Mouse (Mus musculus) midbrain, embryonic 11.5 days (tissue): ENCODE results near the gene Hoxa5. TPM values are rescaled to one million over a fixed set of nuclear protein-coding genes. Genes with fewer than 3 reads are reported as not detected.

Experiments used
- ATAC-seq: fragments of 200-750 bp; cut with Nextera tagmentation; 2 replicates; pipeline ENCODE4 v1.8.0; 2017; ENCODE audit warnings: moderate TSS enrichment, moderate library complexity; ENCODE audit not compliant: low FRiP score
- DNase-seq: peaks from one replicate; pipeline ENCODE4 v3.0.0; 2015; ENCODE audit warnings: low spot score; ENCODE audit errors: missing footprints
- H3K27ac ChIP-seq: fragments of 300-500 bp; sonication (generic); 2 replicates; pipeline ENCODE4 v1.5.1; 2014; ENCODE audit warnings: low read depth, low read length
- H3K27me3 ChIP-seq: fragments of 300-500 bp; sonication (generic); 2 replicates; pipeline ENCODE4 v1.6.1; 2014; ENCODE audit warnings: mild to moderate bottlenecking, low read length, moderate library complexity, mixed read lengths; ENCODE audit not compliant: control insufficient read depth, insufficient read depth
- H3K36me3 ChIP-seq: fragments of 300-500 bp; sonication (generic); 2 replicates; pipeline ENCODE4 v1.6.1; 2014; ENCODE audit warnings: mild to moderate bottlenecking, low read length, moderate library complexity, mixed read lengths; ENCODE audit not compliant: control insufficient read depth, insufficient read depth
- H3K4me1 ChIP-seq: fragments of 300-500 bp; sonication (generic); 2 replicates; pipeline ENCODE4 v1.6.1; 2014; ENCODE audit warnings: low read length; ENCODE audit not compliant: control insufficient read depth, insufficient read depth
- H3K4me2 ChIP-seq: fragments of 300-500 bp; sonication (generic); 2 replicates; pipeline ENCODE4 v1.6.1; 2014; ENCODE audit warnings: mild to moderate bottlenecking, moderate library complexity
- H3K4me3 ChIP-seq: fragments of 300-500 bp; sonication (generic); 2 replicates; pipeline ENCODE4 v1.5.1; 2014; ENCODE audit warnings: low read depth, low read length
- H3K9ac ChIP-seq: fragments of 300-500 bp; sonication (generic); 2 replicates; pipeline ENCODE4 v1.6.1; 2014; ENCODE audit warnings: low read length
- H3K9me3 ChIP-seq: fragments of 300-500 bp; sonication (generic); 2 replicates; pipeline ENCODE4 v1.6.1; 2016; ENCODE audit warnings: low read length; ENCODE audit not compliant: control insufficient read depth
- WGBS: fragments of 180-500 bp; shearing (Covaris S2); extraction: QIAGEN DNeasy Blood & Tissue Kit; methylation state at CpG from one replicate; pipeline ENCODE4 v1.1.7; 2014; 5-methylcytosine and 5-hydroxymethylcytosine counted together
- polyA plus RNA-seq: library from polyadenylated mRNA; unstranded; fragments of >200 nt; fragmentation: Nextera tagmentation; extraction: Ambion mirVana; gene quantifications from 2 replicates; pipeline ENCODE4 v1.2.1, GENCODE M21; 2014

The Hoxa5 gene
- polyA plus RNA-seq, 1 experiment from 2014 or later = not detected

DNA sequence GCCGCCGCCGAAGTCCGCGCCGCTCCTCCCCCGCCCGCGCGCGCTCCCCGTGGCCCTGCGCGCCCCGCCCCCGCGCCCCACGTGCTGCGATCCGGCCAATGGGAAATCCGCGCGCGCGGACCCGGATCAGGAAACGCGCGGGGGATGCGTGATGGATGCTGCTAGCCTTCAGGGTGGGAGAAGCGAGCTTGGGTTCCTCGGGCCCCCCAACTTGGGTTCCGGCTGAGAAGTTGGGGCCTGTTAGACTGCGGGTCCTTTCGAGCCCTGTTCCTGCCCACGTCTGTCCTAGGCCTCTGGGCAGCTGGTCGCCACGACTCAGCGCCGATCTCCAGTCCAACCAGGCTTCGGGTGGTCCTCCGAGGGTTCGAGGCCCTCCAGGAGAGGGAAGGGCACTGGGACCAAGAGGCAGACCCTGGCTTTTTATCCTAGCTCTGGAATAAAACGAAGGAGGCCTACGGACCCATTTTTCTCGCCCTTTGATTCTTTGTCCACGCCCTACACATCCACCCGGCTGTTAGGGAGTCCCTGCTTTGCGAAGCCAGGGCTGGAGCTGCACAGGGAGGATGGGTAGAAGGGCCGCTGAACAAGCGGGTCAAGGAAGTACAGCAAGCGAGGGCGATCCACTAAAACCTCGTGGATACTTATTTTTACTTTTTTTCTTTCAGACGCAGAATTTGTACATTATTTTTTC is 12.4 kb downstream of the Hoxa5 start:
- DNase-seq (peak; percentile 96), ATAC-seq (peak; percentile 55; the same call in 1 of the 2 replicates)
- H3K36me3 ChIP-seq = no peaks in the 10 kb centered on the region
- H3K4me1 ChIP-seq = peaks cover 10% of the 10 kb centered on the region
- peak overlapping the region; percentile 34 for H3K4me3 ChIP-seq
- peaks cover 100% of the 10 kb centered on the region for H3K27me3 ChIP-seq
- WGBS = under 1% methylated on average over 35 of the region's 55 CpGs
- H3K9me3 ChIP-seq = no peaks in the 10 kb centered on the region
- no peak overlapping the region; the same call in 1 of the 2 replicates for H3K9ac ChIP-seq
- H3K27ac ChIP-seq = no peak overlapping the region
- peak overlapping the region; percentile 54 for H3K4me2 ChIP-seq

DNA sequence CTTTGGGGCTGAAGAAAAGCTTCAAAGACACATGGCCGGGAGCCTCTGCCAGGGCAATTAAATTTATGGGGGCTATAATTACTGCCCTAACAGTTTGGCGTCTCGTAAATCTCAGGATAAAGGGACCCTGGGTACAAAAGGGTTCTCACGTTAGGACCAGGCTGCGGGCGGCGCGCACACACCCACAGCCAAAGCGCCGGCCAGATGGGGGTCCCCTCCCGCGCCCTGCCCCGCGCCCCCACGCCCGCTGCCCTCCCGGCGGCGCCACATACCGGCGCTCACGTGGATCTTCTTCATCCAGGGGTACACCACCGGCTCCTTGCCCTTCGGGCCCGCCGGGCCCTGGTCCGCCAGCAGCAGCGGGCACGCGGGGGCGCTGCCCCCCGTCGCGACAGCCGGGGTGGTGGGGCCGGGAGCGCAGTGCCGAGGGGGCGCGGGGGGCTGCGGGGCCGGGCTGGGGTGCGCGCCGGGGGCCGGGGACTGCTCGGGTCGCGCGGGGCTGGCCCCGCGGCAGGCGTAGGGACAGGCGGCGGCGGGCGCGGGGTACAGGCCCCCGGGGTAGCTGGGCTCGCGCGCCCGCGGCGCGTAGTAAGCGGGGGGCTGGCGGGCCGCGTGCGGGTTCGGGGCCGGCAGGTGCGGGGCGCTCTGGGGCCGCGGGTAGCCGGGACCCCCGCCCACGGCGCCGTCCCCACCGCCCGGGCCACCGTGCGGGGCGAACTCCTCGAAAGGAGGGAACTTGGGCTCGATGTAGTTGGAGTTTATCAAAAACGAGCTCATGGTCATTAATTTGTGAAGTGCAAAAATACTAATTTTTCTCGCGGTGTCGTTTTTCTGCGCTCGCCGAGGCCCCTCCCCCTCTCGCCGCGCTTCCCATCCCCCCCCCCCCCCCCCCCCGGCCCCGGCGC is 13.2 kb downstream of the Hoxa5 start, which contains the start of gene Hoxa4:
Gene Hoxa4, minus strand, starts transcription at position 848 of the 905 bp plus-strand sequence.
- H3K9me3 ChIP-seq = no peaks in the 10 kb centered on the region
- peaks cover 10% of the 10 kb centered on the region for H3K4me1 ChIP-seq
- peaks cover 100% of the 10 kb centered on the region for H3K27me3 ChIP-seq
- H3K36me3 ChIP-seq = no peaks in the 10 kb centered on the region
- H3K4me3 ChIP-seq = peak within 1 kb of the TSS; percentile 34
- DNase-seq (no peak), ATAC-seq (no peak)
- WGBS = 1% methylated on average over 85 of the region's 102 CpGs
- H3K9ac ChIP-seq = no peak within 1 kb of the TSS; the same call in 1 of the 2 replicates
- peak within 1 kb of the TSS; percentile 54 for H3K4me2 ChIP-seq
- H3K27ac ChIP-seq = no peak within 1 kb of the TSS

DNA sequence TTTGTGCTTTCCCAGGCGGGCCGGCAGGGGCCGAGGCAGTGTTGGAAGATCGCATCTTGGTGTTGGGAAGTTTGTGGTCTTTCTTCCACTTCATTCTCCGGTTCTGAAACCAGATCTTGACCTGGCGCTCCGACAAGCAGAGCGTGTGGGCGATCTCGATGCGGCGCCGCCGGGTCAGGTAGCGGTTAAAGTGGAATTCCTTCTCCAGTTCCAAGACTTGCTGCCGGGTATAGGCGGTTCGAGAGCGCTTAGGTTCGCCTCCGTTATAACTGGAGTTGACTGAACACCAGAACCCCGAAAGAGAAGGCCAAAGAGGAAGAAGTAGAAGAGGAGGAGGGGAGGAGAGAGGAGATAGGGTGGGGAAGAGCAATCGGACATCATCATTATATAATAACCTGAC is 14.0 kb downstream of the Hoxa5 start:
- Histone ChIP-seq H3K9ac (no peak overlapping the region), H3K9me3 (no peaks in the 10 kb centered on the region), H3K27me3 (peaks cover 100% of the 10 kb centered on the region), H3K36me3 (no peaks in the 10 kb centered on the region), H3K4me2 (no peak overlapping the region), H3K4me3 (no peak overlapping the region), H3K4me1 (peaks cover 10% of the 10 kb centered on the region), H3K27ac (no peak overlapping the region)
- DNase-seq = peak; percentile 95
- under 1% methylated on average over 23 of the region's 23 CpGs for WGBS
- no peak for ATAC-seq

DNA sequence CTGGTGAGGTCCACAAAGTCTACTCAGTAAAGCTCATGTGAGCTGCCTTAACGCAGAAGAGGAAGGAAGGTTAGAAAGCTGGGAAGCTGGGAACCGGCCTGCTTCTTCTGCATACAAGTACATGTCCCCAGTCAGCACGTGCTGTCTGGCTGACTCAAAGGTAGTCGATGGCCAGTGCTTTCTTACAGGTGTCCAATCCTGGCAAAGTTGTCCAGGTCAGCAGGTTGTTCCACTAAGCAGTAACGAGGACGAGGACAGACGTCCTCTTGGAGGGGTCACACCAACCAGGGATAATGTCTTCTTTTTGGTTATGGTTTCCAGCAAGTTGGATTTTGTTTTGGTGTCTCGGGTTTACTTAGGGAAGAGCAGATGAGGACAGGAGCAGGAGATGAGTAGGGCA is 14.5 kb downstream of the Hoxa5 start:
- H3K27me3 ChIP-seq = peaks cover 100% of the 10 kb centered on the region
- H3K4me1 ChIP-seq = peaks cover 10% of the 10 kb centered on the region
- H3K4me3 ChIP-seq = no peak overlapping the region
- no peak overlapping the region for H3K9ac ChIP-seq
- WGBS = 4% methylated on average over 8 of the region's 8 CpGs
- DNase-seq (no peak), ATAC-seq (no peak)
- H3K27ac ChIP-seq = no peak overlapping the region
- no peak overlapping the region for H3K4me2 ChIP-seq
- no peaks in the 10 kb centered on the region for H3K36me3 ChIP-seq
- H3K9me3 ChIP-seq = no peaks in the 10 kb centered on the region

DNA sequence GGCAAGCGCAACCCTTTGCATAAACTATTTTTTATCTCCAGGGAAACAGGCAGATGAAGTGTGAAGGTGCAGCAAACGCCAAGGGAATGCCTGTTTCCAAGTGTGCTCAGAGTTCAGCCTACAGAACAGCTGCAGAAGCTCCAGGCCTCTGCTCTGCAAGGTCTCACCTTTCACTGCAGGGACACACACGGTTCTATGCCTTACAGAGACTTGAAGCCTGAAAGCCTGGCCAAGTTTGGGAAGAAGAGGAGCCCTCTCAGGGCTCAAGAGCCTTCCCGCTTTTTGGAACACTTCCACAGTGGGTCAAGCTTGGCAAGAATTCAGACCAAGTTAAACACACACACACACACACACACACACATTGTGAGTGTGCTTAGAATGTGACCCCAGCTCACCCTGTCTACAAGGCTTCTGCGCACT is 15.2 kb downstream of the Hoxa5 start:
- Histone ChIP-seq H3K36me3 (no peaks in the 10 kb centered on the region), H3K9me3 (no peaks in the 10 kb centered on the region), H3K9ac (no peak overlapping the region), H3K4me1 (peaks cover 10% of the 10 kb centered on the region), H3K4me3 (no peak overlapping the region), H3K27me3 (peaks cover 100% of the 10 kb centered on the region), H3K27ac (no peak overlapping the region), H3K4me2 (no peak overlapping the region)
- DNase-seq (no peak), ATAC-seq (no peak)
- 6% methylated on average over 5 of the region's 5 CpGs for WGBS

DNA sequence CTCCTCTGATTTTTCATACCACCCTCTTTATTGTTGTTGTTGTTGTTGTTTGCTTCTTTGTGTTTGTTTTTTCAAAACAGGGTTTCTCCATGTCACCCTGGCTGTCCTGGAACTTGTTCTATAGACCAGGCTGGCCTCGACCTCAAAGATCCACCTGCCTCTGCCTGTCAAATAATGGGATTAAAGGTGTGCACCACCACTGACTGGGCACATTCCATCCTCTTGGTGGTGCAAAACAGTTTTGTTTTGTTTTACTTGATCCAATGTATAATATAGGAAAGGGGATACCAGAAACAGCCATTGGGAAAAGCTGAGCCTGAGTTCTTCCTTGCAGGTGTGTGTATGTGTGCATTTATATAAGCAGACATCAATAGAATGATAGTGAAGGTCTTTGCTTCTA is 17.9 kb downstream of the Hoxa5 start:
- no peak for DNase-seq
- H3K4me1 ChIP-seq = peaks cover 5% of the 10 kb centered on the region

DNA sequence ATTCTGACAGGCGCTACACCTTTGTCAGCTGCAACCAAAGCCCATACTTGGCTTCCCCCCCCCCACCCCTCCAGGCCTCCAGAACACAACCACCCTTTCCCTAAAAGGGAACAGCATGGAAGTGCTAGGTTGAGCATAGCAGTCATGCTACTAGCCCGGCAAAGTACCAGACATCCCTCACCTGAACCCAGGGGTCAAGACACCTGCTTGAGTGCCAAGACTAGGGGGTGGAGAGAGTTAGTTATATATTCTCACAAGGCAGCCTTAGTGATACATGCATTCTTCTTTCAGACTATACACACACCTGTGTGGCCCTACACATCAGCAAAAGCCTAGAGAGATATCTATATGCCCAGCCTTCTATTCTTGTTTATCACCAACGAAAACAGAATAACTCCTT is 18.6 kb downstream of the Hoxa5 start:
- 10% methylated on average over 3 of the region's 3 CpGs for WGBS
- Histone ChIP-seq H3K4me1 (no peaks in the 10 kb centered on the region), H3K9ac (no peak overlapping the region), H3K27ac (no peak overlapping the region), H3K36me3 (no peaks in the 10 kb centered on the region), H3K4me2 (no peak overlapping the region), H3K27me3 (peaks cover 100% of the 10 kb centered on the region), H3K4me3 (no peak overlapping the region), H3K9me3 (no peaks in the 10 kb centered on the region)
- no peak for DNase-seq
- no peak for ATAC-seq

More for the DNA sequence above, 17.9 kb downstream of the Hoxa5 start:
- no peak overlapping the region for H3K4me2 ChIP-seq
- H3K27me3 ChIP-seq = peaks cover 100% of the 10 kb centered on the region
- H3K36me3 ChIP-seq = no peaks in the 10 kb centered on the region
- no peak for ATAC-seq
- no peak overlapping the region for H3K4me3 ChIP-seq
- H3K9me3 ChIP-seq = no peaks in the 10 kb centered on the region
- no peak overlapping the region for H3K27ac ChIP-seq
- WGBS = 18% methylated on average over 1 of the region's 1 CpGs
- H3K9ac ChIP-seq = no peak overlapping the region

DNA sequence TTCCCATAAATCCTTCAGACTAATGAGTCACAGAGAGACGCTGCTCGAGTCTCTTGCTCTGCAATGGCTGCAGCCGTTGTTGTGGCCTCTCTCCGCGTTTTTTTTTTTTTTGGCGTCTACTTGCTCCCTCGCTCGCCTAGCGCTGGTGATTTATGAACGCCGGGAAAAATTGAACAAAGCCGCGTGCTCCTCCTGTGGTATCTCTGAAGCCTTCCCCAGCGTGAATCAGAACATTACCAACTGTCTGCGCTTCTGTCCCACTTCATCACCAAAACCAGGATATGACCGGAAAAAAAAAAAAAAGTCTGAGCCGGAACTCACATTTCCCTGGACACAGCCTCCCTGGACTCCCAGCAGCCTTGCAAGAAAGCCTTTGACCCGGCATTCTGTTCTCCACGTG is 19.2 kb downstream of the Hoxa5 start:
- H3K4me1 ChIP-seq = no peaks in the 10 kb centered on the region
- H3K27me3 ChIP-seq = peaks cover 100% of the 10 kb centered on the region
- no peaks in the 10 kb centered on the region for H3K9me3 ChIP-seq
- no peak overlapping the region for H3K9ac ChIP-seq
- no peak overlapping the region for H3K4me2 ChIP-seq
- H3K27ac ChIP-seq = no peak overlapping the region
- under 1% methylated on average over 19 of the region's 19 CpGs for WGBS
- no peaks in the 10 kb centered on the region for H3K36me3 ChIP-seq
- no peak for DNase-seq
- no peak for ATAC-seq
- H3K4me3 ChIP-seq = no peak overlapping the region

DNA sequence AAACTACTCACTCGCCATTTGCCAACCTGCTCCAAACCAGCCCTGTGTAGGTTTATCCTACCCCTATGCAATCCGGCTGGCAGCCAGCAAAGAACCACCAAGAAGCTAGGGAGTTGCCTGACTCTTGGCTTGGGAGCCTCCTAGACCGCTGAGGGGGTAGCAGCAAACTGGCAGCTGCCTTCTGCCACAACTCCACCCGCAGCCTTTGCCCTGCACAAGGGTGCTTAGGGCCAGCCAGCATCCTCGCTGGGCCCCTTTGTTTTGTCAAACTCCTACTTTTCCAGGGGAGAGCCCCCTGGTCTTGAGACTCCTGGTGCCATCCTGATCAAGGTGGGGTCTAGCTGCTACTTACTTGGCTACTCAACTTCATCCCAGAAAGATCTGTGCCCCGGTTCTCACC is 19.7 kb downstream of the Hoxa5 start:
- 3% methylated on average over 6 of the region's 6 CpGs for WGBS
- Histone ChIP-seq H3K4me1 (no peaks in the 10 kb centered on the region), H3K27me3 (peaks cover 100% of the 10 kb centered on the region), H3K9me3 (no peaks in the 10 kb centered on the region), H3K4me2 (no peak overlapping the region), H3K27ac (no peak overlapping the region), H3K9ac (no peak overlapping the region), H3K36me3 (no peaks in the 10 kb centered on the region), H3K4me3 (no peak overlapping the region)
- no peak for DNase-seq
- no peak for ATAC-seq
